Mouse (Mus musculus): Measurements from ENCODE around the gene Rasal3. TPM values are rescaled to one million over a fixed set of nuclear protein-coding genes. Genes with fewer than 3 reads are reported as not detected.

The Rasal3 gene
- polyA plus RNA-seq, 1 experiment, result 3.7 TPM

- Histone ChIP-seq H3K4me3 (ENCODE audit: control insufficient read depth, low read depth, low read length) (peak within 1 kb of the TSS; percentile 89), H3K27ac (ENCODE audit: control insufficient read depth, insufficient read depth, low read depth, low read length) (peak within 1 kb of the TSS; percentile 52), H3K4me1 (ENCODE audit: control insufficient read depth, insufficient read depth, low read length) (peaks cover 9% of the 10 kb centered on the region), H3K36me3 (ENCODE audit: control insufficient read depth, insufficient read depth, low read length) (no peaks in the 10 kb centered on the region), H3K27me3 (ENCODE audit: control insufficient read depth, insufficient read depth, low read length) (no peaks in the 10 kb centered on the region)
- TF ChIP-seq CTCF (IDR thresholded peaks at IDR 0.05; ENCODE audit: control insufficient read depth, insufficient read depth, insufficient replicate concordance, low read depth, low read length) (no peak), POLR2A (IDR thresholded peaks at IDR 0.05; ENCODE audit: control insufficient read depth, low read depth, low read length) (no peak; the same call in 1 of the 2 replicates)
Measured at GRCm38 (mm10) chr17:32389101-32389659, 14.2 kb downstream of the Rasal3 start, which contains the start of gene Wiz. TSS of gene Wiz (minus strand) at chr17:32389439.

- no peak for TF ChIP-seq POLR2A (IDR thresholded peaks at IDR 0.05; ENCODE audit: control insufficient read depth, low read depth, low read length)
- TF ChIP-seq CTCF (IDR thresholded peaks at IDR 0.05; ENCODE audit: control insufficient read depth, insufficient read depth, insufficient replicate concordance, low read depth, low read length), result no peak
- peaks cover 9% of the 10 kb centered on the region for H3K4me1 ChIP-seq (ENCODE audit: control insufficient read depth, insufficient read depth, low read length)
- H3K27me3 ChIP-seq (ENCODE audit: control insufficient read depth, insufficient read depth, low read length), result no peaks in the 10 kb centered on the region
- peak overlapping the region; percentile 89 for H3K4me3 ChIP-seq (ENCODE audit: control insufficient read depth, low read depth, low read length)
- no peak overlapping the region; the same call in 1 of the 2 replicates for H3K27ac ChIP-seq (ENCODE audit: control insufficient read depth, insufficient read depth, low read depth, low read length)
- H3K36me3 ChIP-seq (ENCODE audit: control insufficient read depth, insufficient read depth, low read length), result no peaks in the 10 kb centered on the region
Measured at GRCm38 (mm10) chr17:32388370-32389100, 14.8 kb downstream of the Rasal3 start.

- TF ChIP-seq CTCF (IDR thresholded peaks at IDR 0.05; ENCODE audit: control insufficient read depth, insufficient read depth, insufficient replicate concordance, low read depth, low read length), result no peak
- TF ChIP-seq POLR2A (IDR thresholded peaks at IDR 0.05; ENCODE audit: control insufficient read depth, low read depth, low read length), result no peak
- peaks cover 9% of the 10 kb centered on the region for H3K4me1 ChIP-seq (ENCODE audit: control insufficient read depth, insufficient read depth, low read length)
- no peaks in the 10 kb centered on the region for H3K27me3 ChIP-seq (ENCODE audit: control insufficient read depth, insufficient read depth, low read length)
- no peaks in the 10 kb centered on the region for H3K36me3 ChIP-seq (ENCODE audit: control insufficient read depth, insufficient read depth, low read length)
- H3K4me3 ChIP-seq (ENCODE audit: control insufficient read depth, low read depth, low read length), result no peak overlapping the region
- H3K27ac ChIP-seq (ENCODE audit: control insufficient read depth, insufficient read depth, low read depth, low read length), result no peak overlapping the region
Measured at GRCm38 (mm10) chr17:32387986-32388369, 15.4 kb downstream of the Rasal3 start.

- no peak overlapping the region for H3K27ac ChIP-seq (ENCODE audit: control insufficient read depth, insufficient read depth, low read depth, low read length)
- no peaks in the 10 kb centered on the region for H3K27me3 ChIP-seq (ENCODE audit: control insufficient read depth, insufficient read depth, low read length)
- peak; percentile 14; the same call in 1 of the 2 replicates for TF ChIP-seq CTCF (IDR thresholded peaks at IDR 0.05; ENCODE audit: control insufficient read depth, insufficient read depth, insufficient replicate concordance, low read depth, low read length)
- TF ChIP-seq POLR2A (IDR thresholded peaks at IDR 0.05; ENCODE audit: control insufficient read depth, low read depth, low read length), result no peak
- no peak overlapping the region for H3K4me3 ChIP-seq (ENCODE audit: control insufficient read depth, low read depth, low read length)
- no peaks in the 10 kb centered on the region for H3K36me3 ChIP-seq (ENCODE audit: control insufficient read depth, insufficient read depth, low read length)
- peaks cover 8% of the 10 kb centered on the region for H3K4me1 ChIP-seq (ENCODE audit: control insufficient read depth, insufficient read depth, low read length)
Measured at GRCm38 (mm10) chr17:32386659-32387432, 16.5 kb downstream of the Rasal3 start.

GRCm38 (mm10) chr17:32383661-32384060 lies 19.7 kb downstream of the Rasal3 start:
- no peaks in the 10 kb centered on the region for H3K36me3 ChIP-seq (ENCODE audit: control insufficient read depth, insufficient read depth, low read length)
- peaks cover 5% of the 10 kb centered on the region for H3K4me1 ChIP-seq (ENCODE audit: control insufficient read depth, insufficient read depth, low read length)
- no peaks in the 10 kb centered on the region for H3K27me3 ChIP-seq (ENCODE audit: control insufficient read depth, insufficient read depth, low read length)
- H3K4me3 ChIP-seq (ENCODE audit: control insufficient read depth, low read depth, low read length), result no peak overlapping the region
- TF ChIP-seq CTCF (IDR thresholded peaks at IDR 0.05; ENCODE audit: control insufficient read depth, insufficient read depth, insufficient replicate concordance, low read depth, low read length) (no peak), POLR2A (IDR thresholded peaks at IDR 0.05; ENCODE audit: control insufficient read depth, low read depth, low read length) (no peak)
- H3K27ac ChIP-seq (ENCODE audit: control insufficient read depth, insufficient read depth, low read depth, low read length), result no peak overlapping the region

GRCm38 (mm10) chr17:32382576-32382975 lies 20.8 kb downstream of the Rasal3 start:
- Histone ChIP-seq H3K36me3 (ENCODE audit: control insufficient read depth, insufficient read depth, low read length) (no peaks in the 10 kb centered on the region), H3K4me3 (ENCODE audit: control insufficient read depth, low read depth, low read length) (no peak overlapping the region), H3K27ac (ENCODE audit: control insufficient read depth, insufficient read depth, low read depth, low read length) (no peak overlapping the region), H3K27me3 (ENCODE audit: control insufficient read depth, insufficient read depth, low read length) (no peaks in the 10 kb centered on the region), H3K4me1 (ENCODE audit: control insufficient read depth, insufficient read depth, low read length) (no peaks in the 10 kb centered on the region; the same call in 1 of the 2 replicates)
- TF ChIP-seq CTCF (IDR thresholded peaks at IDR 0.05; ENCODE audit: control insufficient read depth, insufficient read depth, insufficient replicate concordance, low read depth, low read length) (no peak), POLR2A (IDR thresholded peaks at IDR 0.05; ENCODE audit: control insufficient read depth, low read depth, low read length) (no peak)

- H3K4me3 ChIP-seq (ENCODE audit: control insufficient read depth, low read depth, low read length), result no peak overlapping the region
- no peaks in the 10 kb centered on the region for H3K36me3 ChIP-seq (ENCODE audit: control insufficient read depth, insufficient read depth, low read length)
- no peak for TF ChIP-seq CTCF (IDR thresholded peaks at IDR 0.05; ENCODE audit: control insufficient read depth, insufficient read depth, insufficient replicate concordance, low read depth, low read length)
- no peak for TF ChIP-seq POLR2A (IDR thresholded peaks at IDR 0.05; ENCODE audit: control insufficient read depth, low read depth, low read length)
- no peak overlapping the region for H3K27ac ChIP-seq (ENCODE audit: control insufficient read depth, insufficient read depth, low read depth, low read length)
- H3K4me1 ChIP-seq (ENCODE audit: control insufficient read depth, insufficient read depth, low read length), result no peaks in the 10 kb centered on the region; the same call in 1 of the 2 replicates
- H3K27me3 ChIP-seq (ENCODE audit: control insufficient read depth, insufficient read depth, low read length), result no peaks in the 10 kb centered on the region
Measured at GRCm38 (mm10) chr17:32378786-32379185, 24.6 kb downstream of the Rasal3 start.
